Mouse (Mus musculus): ENCODE measurements around the gene Pla2g5. TPM values are rescaled to one million over a fixed set of nuclear protein-coding genes. Genes with fewer than 3 reads are reported as not detected.

Pla2g5 gene
- polyA plus RNA-seq, 1 experiment from 2014 or later, result 0.87 TPM

GRCm38 (mm10) chr4:138865991-138866390 is 2.7 kb upstream of the Pla2g5 start:
- Histone ChIP-seq H3K4me2 (ENCODE audit: low read length) (no peak overlapping the region), H3K27ac (replicated peaks; ENCODE audit: low read depth, low read length) (no peak overlapping the region), H3K9ac (replicated peaks; ENCODE audit: low read length) (no peak overlapping the region), H3K4me1 (ENCODE audit: control insufficient read depth, insufficient read depth, low read length) (no peaks in the 10 kb centered on the region), H3K36me3 (ENCODE audit: control insufficient read depth, insufficient read depth, low read length) (no peaks in the 10 kb centered on the region), H3K27me3 (ENCODE audit: control insufficient read depth, insufficient read depth, low read length) (no peaks in the 10 kb centered on the region), H3K9me3 (ENCODE audit: control insufficient read depth, low read length) (no peaks in the 10 kb centered on the region; the same call in 1 of the 2 replicates), H3K4me3 (replicated peaks; ENCODE audit: low read depth, low read length) (no peak overlapping the region)
- no peak for ATAC-seq (ENCODE audit: low FRiP score, low TSS enrichment)
- DNase-seq, result no peak
- 73% methylated on average over 6 of the region's 6 CpGs for WGBS

DNA sequence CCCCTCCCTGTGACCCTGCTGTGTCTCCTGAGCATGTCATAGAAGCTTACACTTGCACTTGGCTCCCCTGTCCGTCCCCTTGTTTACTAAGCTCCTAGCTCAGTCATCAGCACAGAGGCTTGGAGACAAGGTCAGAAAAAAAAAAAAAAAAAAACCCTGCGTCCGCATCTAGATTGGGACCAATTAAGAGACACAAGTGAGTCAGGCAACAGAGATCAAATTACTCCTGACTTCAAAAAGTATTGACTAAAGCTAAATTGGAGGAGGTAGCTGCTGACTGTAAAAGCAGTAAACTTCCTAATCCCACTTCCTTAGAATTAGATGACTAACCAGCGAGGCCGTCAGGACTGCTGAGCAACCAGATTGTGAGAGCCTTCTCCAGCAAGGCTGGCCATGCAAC is 1.8 kb upstream of the Pla2g5 start:
- Histone ChIP-seq H3K4me1 (ENCODE audit: control insufficient read depth, insufficient read depth, low read length) (no peaks in the 10 kb centered on the region), H3K4me3 (replicated peaks; ENCODE audit: low read depth, low read length) (no peak overlapping the region), H3K9me3 (ENCODE audit: control insufficient read depth, low read length) (no peaks in the 10 kb centered on the region), H3K36me3 (ENCODE audit: control insufficient read depth, insufficient read depth, low read length) (no peaks in the 10 kb centered on the region), H3K27ac (replicated peaks; ENCODE audit: low read depth, low read length) (no peak overlapping the region), H3K27me3 (ENCODE audit: control insufficient read depth, insufficient read depth, low read length) (no peaks in the 10 kb centered on the region), H3K4me2 (ENCODE audit: low read length) (no peak overlapping the region), H3K9ac (replicated peaks; ENCODE audit: low read length) (no peak overlapping the region)
- no peak for ATAC-seq (ENCODE audit: low FRiP score, low TSS enrichment)
- WGBS, result 69% methylated on average over 5 of the region's 5 CpGs
- DNase-seq, result no peak

DNA sequence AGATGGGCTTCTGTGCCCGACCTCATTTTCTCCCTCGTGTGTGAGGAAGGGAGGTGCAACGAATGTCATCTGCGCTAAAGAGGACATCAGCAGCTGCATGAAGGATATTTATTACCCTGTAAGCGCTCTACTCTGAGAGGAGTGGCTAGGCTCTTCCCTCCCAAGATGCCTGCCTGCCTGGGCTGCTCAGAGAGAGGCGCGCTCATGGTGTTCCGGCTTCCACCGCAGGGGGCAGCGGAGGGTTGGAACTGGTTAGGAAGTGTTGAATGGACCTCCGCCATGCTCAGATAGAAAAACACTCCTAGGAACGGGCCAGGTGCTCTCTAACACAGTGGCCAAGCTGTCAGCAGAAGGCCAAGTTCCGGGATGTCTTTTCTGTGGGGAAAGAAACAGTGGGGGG is 3.6 kb downstream of the Pla2g5 start:
- H3K27ac ChIP-seq (replicated peaks; ENCODE audit: low read depth, low read length), result peak overlapping the region; percentile 56
- H3K27me3 ChIP-seq (ENCODE audit: control insufficient read depth, insufficient read depth, low read length), result no peaks in the 10 kb centered on the region
- H3K4me1 ChIP-seq (ENCODE audit: control insufficient read depth, insufficient read depth, low read length), result no peaks in the 10 kb centered on the region
- no peaks in the 10 kb centered on the region for H3K36me3 ChIP-seq (ENCODE audit: control insufficient read depth, insufficient read depth, low read length)
- peak; percentile 63; the same call in 1 of the 2 replicates for ATAC-seq (ENCODE audit: low FRiP score, low TSS enrichment)
- no peaks in the 10 kb centered on the region for H3K9me3 ChIP-seq (ENCODE audit: control insufficient read depth, low read length)
- H3K4me2 ChIP-seq (ENCODE audit: low read length), result peak overlapping the region; percentile 49
- WGBS, result 8% methylated on average over 13 of the region's 13 CpGs
- no peak overlapping the region for H3K9ac ChIP-seq (replicated peaks; ENCODE audit: low read length)
- peak overlapping the region; percentile 30 for H3K4me3 ChIP-seq (replicated peaks; ENCODE audit: low read depth, low read length)
- peak; percentile 92 for DNase-seq

GRCm38 (mm10) chr4:138859245-138859644 is 4.0 kb downstream of the Pla2g5 start:
- no peaks in the 10 kb centered on the region for H3K27me3 ChIP-seq (ENCODE audit: control insufficient read depth, insufficient read depth, low read length)
- peak overlapping the region; percentile 30 for H3K4me3 ChIP-seq (replicated peaks; ENCODE audit: low read depth, low read length)
- peak overlapping the region; percentile 49 for H3K4me2 ChIP-seq (ENCODE audit: low read length)
- 12% methylated on average over 9 of the region's 9 CpGs for WGBS
- no peaks in the 10 kb centered on the region for H3K36me3 ChIP-seq (ENCODE audit: control insufficient read depth, insufficient read depth, low read length)
- no peak overlapping the region for H3K9ac ChIP-seq (replicated peaks; ENCODE audit: low read length)
- DNase-seq (peak; percentile 86), ATAC-seq (ENCODE audit: low FRiP score, low TSS enrichment) (no peak; the same call in 1 of the 2 replicates)
- no peak overlapping the region; the same call in 1 of the 2 replicates for H3K27ac ChIP-seq (replicated peaks; ENCODE audit: low read depth, low read length)
- H3K9me3 ChIP-seq (ENCODE audit: control insufficient read depth, low read length), result no peaks in the 10 kb centered on the region
- no peaks in the 10 kb centered on the region for H3K4me1 ChIP-seq (ENCODE audit: control insufficient read depth, insufficient read depth, low read length)

- Histone ChIP-seq H3K9ac (replicated peaks; ENCODE audit: low read length) (no peak overlapping the region), H3K36me3 (ENCODE audit: control insufficient read depth, insufficient read depth, low read length) (no peaks in the 10 kb centered on the region), H3K27me3 (ENCODE audit: control insufficient read depth, insufficient read depth, low read length) (no peaks in the 10 kb centered on the region), H3K27ac (replicated peaks; ENCODE audit: low read depth, low read length) (no peak overlapping the region), H3K4me2 (ENCODE audit: low read length) (no peak overlapping the region), H3K4me3 (replicated peaks; ENCODE audit: low read depth, low read length) (no peak overlapping the region), H3K9me3 (ENCODE audit: control insufficient read depth, low read length) (no peaks in the 10 kb centered on the region), H3K4me1 (ENCODE audit: control insufficient read depth, insufficient read depth, low read length) (no peaks in the 10 kb centered on the region)
- WGBS, result 84% methylated on average over 15 of the region's 15 CpGs
- DNase-seq (no peak), ATAC-seq (ENCODE audit: low FRiP score, low TSS enrichment) (no peak)
These were observed 4.8 kb downstream of the Pla2g5 start for GRCm38 (mm10) chr4:138858446-138858845.

- 91% methylated on average over 10 of the region's 10 CpGs for WGBS
- no peak for ATAC-seq (ENCODE audit: low FRiP score, low TSS enrichment)
These were observed 5.7 kb downstream of the Pla2g5 start for GRCm38 (mm10) chr4:138857576-138857975.

GRCm38 (mm10) chr4:138856491-138856890 is 6.8 kb downstream of the Pla2g5 start:
- no peak overlapping the region for H3K4me2 ChIP-seq (ENCODE audit: low read length)
- DNase-seq, result peak; percentile 87
- WGBS, result 26% methylated on average over 7 of the region's 7 CpGs

More at GRCm38 (mm10) chr4:138857576-138857975, 5.7 kb downstream of the Pla2g5 start:
- Histone ChIP-seq H3K4me2 (ENCODE audit: low read length) (no peak overlapping the region), H3K27ac (replicated peaks; ENCODE audit: low read depth, low read length) (no peak overlapping the region), H3K4me3 (replicated peaks; ENCODE audit: low read depth, low read length) (no peak overlapping the region), H3K9ac (replicated peaks; ENCODE audit: low read length) (no peak overlapping the region), H3K27me3 (ENCODE audit: control insufficient read depth, insufficient read depth, low read length) (no peaks in the 10 kb centered on the region), H3K9me3 (ENCODE audit: control insufficient read depth, low read length) (no peaks in the 10 kb centered on the region), H3K4me1 (ENCODE audit: control insufficient read depth, insufficient read depth, low read length) (no peaks in the 10 kb centered on the region), H3K36me3 (ENCODE audit: control insufficient read depth, insufficient read depth, low read length) (no peaks in the 10 kb centered on the region)
- no peak for DNase-seq

DNA sequence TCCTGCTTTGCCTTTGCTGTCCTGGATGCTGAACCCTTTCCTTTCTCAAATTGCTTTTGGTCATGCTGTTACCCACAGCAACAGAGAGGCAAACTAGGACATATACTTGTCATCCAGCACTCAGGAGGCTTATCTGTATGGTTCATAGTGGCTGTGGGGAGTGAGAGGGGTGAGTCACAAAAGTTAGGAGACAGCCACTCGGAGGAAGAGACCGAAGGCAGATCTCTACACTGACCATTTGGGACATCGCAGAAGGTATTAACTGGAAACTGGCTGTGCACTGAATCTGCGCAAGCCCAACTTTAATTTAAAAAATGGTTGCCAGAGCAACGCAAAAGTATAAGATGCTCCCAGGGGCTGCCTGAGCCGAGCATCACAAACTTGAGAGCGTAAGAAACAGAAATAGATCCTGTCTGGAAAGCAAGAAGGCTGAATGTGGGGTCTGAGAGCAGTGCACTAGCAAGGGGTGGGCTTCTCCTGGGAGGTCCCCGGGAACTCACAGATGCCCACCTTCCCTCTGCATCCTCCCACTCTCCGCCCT is 8.1 kb downstream of the Pla2g5 start:
- H3K36me3 ChIP-seq (ENCODE audit: control insufficient read depth, insufficient read depth, low read length), result no peaks in the 10 kb centered on the region
- no peak for ATAC-seq (ENCODE audit: low FRiP score, low TSS enrichment)
- H3K27ac ChIP-seq (replicated peaks; ENCODE audit: low read depth, low read length), result no peak overlapping the region
- no peaks in the 10 kb centered on the region for H3K27me3 ChIP-seq (ENCODE audit: control insufficient read depth, insufficient read depth, low read length)
- no peak overlapping the region for H3K9ac ChIP-seq (replicated peaks; ENCODE audit: low read length)
- DNase-seq, result no peak
- no peaks in the 10 kb centered on the region for H3K4me1 ChIP-seq (ENCODE audit: control insufficient read depth, insufficient read depth, low read length)
- H3K9me3 ChIP-seq (ENCODE audit: control insufficient read depth, low read length), result no peaks in the 10 kb centered on the region
- 82% methylated on average over 9 of the region's 9 CpGs for WGBS
- H3K4me2 ChIP-seq (ENCODE audit: low read length), result no peak overlapping the region
- no peak overlapping the region for H3K4me3 ChIP-seq (replicated peaks; ENCODE audit: low read depth, low read length)

More at GRCm38 (mm10) chr4:138856491-138856890, 6.8 kb downstream of the Pla2g5 start:
- no peaks in the 10 kb centered on the region for H3K36me3 ChIP-seq (ENCODE audit: control insufficient read depth, insufficient read depth, low read length)
- H3K4me1 ChIP-seq (ENCODE audit: control insufficient read depth, insufficient read depth, low read length), result no peaks in the 10 kb centered on the region
- H3K9me3 ChIP-seq (ENCODE audit: control insufficient read depth, low read length), result no peaks in the 10 kb centered on the region
- ATAC-seq (ENCODE audit: low FRiP score, low TSS enrichment), result no peak
- no peaks in the 10 kb centered on the region for H3K27me3 ChIP-seq (ENCODE audit: control insufficient read depth, insufficient read depth, low read length)
- no peak overlapping the region for H3K27ac ChIP-seq (replicated peaks; ENCODE audit: low read depth, low read length)
- H3K4me3 ChIP-seq (replicated peaks; ENCODE audit: low read depth, low read length), result no peak overlapping the region
- H3K9ac ChIP-seq (replicated peaks; ENCODE audit: low read length), result no peak overlapping the region

DNA sequence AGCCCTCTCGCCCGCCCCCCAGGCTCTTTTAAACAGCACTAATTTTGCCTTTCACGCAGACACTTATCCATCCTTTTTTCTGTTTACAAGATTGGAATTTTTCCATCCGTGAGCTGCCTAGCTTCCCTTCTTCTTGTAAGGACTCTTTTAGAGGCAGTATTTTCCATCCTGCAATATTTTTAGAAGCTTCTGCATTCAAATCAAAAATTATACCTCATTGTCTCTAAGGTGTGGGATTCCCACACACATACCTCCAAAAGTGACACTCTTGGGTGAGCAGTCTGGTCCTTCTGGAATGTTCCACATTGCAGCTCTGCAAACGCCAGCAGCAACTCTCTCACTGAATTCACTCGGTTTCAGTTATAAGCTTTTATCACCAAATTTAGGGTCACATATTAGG is 10.3 kb downstream of the Pla2g5 start:
- no peak overlapping the region for H3K27ac ChIP-seq (replicated peaks; ENCODE audit: low read depth, low read length)
- no peak for ATAC-seq (ENCODE audit: low FRiP score, low TSS enrichment)
- no peaks in the 10 kb centered on the region for H3K27me3 ChIP-seq (ENCODE audit: control insufficient read depth, insufficient read depth, low read length)
- WGBS, result 75% methylated on average over 6 of the region's 6 CpGs
- DNase-seq, result no peak
- no peak overlapping the region for H3K4me2 ChIP-seq (ENCODE audit: low read length)
- no peaks in the 10 kb centered on the region for H3K4me1 ChIP-seq (ENCODE audit: control insufficient read depth, insufficient read depth, low read length)
- H3K9me3 ChIP-seq (ENCODE audit: control insufficient read depth, low read length), result no peaks in the 10 kb centered on the region
- H3K36me3 ChIP-seq (ENCODE audit: control insufficient read depth, insufficient read depth, low read length), result no peaks in the 10 kb centered on the region
- no peak overlapping the region for H3K9ac ChIP-seq (replicated peaks; ENCODE audit: low read length)
- H3K4me3 ChIP-seq (replicated peaks; ENCODE audit: low read depth, low read length), result no peak overlapping the region
